Mouse (Mus musculus) cerebellum, postnatal 36 days (tissue): ENCODE measurements around the gene Zbtb21.

Experiments
- DNase-seq, 2 experiments: peaks; one replicate each; pipeline ENCODE4 v3.0.0; 2021 to 2022; ENCODE audit warnings: mixed read lengths in 2 of 2

Zbtb21 gene

DNA sequence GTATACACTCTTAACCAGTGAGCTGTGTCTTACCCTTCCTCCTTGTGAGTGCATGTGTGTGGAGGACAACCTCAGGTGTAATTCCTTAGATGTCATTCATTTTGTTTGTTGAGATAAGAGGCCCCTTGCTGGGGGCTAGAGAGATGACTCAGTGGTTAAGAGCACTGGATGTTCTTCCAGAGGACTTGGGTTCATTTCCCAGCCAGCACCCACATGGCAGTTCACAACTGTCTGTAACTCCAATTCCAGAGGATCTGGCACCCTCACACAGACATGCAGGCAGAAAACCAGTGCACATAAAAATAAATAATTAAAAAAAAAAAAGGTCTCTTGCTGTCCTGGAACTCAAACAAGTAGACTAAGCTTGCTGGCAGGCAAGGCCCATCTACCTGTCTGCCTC lies 20.6 kb downstream of the Zbtb21 start:
- no peak for DNase-seq

DNA sequence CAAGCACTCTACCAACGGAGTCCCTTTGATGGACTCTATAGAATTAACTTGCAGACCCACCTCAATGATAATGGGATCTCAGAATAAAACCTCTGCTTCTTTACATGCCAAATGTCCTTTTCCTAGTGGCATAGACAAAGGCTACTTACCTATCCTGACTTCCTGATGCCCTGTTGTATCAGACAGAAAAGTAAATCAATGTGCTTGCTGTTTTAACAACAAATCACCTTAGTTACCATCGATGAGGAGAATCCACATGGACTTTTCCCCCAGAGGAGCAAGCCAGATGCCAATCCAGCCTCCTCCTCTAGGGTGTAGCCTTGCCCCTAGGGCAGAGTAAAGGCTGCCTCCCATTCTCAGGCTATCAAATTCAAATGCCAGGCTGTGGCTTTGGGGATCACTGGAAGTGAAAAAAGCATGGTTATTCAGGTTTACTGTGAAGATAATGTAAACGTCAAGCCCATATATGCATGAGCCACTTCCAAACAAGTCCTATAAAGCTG lies 21.9 kb downstream of the Zbtb21 start:
- no peak for DNase-seq

DNA sequence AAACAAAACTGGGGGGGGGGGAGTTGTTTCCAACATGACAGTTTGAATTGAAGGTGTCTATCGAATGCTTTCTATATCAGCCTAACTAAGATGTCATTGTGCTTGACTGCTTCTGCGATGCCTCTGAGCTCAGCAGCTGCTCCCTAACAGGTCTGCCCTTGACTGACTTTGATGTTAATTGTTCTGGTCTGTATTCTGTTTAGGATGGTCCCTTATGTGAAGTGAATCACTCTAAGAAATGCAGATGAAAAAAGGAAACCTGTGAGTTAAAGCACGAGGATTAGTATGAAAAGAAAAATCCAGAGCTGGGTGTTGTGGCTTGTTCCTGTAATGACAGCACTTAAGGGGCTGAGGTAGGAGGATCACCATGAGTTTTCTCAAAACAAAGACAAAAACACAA lies 26.6 kb downstream of the Zbtb21 start:
- DNase-seq, result no peak

GRCm38 (mm10) chr16:97930231-97930630 lies 32.2 kb downstream of the Zbtb21 start:
- no peak for DNase-seq

GRCm38 (mm10) chr16:97929520-97929919 lies 32.9 kb downstream of the Zbtb21 start:
- no peak for DNase-seq

GRCm38 (mm10) chr16:97927331-97927938 lies 35.0 kb downstream of the Zbtb21 start:
- DNase-seq, result no peak

DNA sequence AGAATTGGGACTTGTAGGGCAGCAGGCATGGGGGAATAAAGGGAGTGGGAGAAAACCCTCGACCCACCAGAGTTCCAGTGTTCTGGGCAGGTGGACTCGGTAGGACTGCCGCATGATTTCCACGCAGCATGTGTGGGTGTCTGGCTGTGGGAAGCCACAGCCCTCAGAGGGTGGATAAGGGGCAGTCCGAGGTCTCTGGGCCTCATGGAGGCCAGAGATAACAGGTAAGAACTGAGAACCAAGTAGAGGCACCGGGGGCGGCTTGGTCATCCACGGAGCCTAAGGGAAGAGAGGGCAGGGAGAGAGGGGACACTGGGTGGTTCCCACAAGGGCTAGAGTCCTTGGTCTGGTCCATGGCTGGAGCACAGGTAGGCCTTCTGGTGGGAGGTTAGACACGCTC lies 36.0 kb downstream of the Zbtb21 start:
- no peak for DNase-seq

DNA sequence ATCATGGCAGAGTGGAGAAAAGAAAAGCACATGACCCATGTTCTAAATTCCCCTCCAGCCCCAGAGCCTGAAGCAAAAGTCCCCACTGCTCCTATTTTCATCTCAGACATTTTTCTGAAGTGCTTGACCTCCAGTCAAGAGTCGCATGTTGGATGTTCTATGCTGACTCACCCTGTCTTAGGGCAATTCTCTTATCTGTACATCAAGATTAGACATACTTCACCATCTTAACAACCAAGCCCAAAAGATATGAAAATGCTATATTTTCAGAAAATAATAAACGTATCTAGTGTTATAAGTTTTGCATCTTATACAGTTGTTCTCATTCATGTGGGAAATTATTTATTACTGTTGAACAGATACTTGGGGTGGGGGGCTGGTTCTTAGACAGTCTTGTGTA lies 36.7 kb downstream of the Zbtb21 start:
- DNase-seq, result no peak

- no peak for DNase-seq
These were observed 38.7 kb downstream of the Zbtb21 start for GRCm38 (mm10) chr16:97923700-97924099.

DNA sequence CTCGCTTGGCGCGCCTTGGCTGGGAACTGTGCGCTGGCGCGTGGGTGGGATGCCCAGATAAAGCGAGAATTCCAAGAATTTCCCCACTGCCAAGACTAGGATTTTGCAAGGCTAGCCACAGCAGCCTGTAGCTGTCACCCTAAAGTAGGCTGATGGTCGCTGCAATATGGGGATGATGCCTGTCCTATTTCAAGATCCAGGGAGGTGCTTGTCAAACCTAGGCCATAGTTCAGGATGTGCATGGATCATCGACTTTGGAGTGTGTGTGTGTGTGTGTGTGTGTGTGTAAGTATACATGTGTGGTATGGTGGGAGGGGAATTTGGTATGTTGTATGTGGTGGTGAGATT lies 39.7 kb downstream of the Zbtb21 start:
- DNase-seq, result no peak

DNA sequence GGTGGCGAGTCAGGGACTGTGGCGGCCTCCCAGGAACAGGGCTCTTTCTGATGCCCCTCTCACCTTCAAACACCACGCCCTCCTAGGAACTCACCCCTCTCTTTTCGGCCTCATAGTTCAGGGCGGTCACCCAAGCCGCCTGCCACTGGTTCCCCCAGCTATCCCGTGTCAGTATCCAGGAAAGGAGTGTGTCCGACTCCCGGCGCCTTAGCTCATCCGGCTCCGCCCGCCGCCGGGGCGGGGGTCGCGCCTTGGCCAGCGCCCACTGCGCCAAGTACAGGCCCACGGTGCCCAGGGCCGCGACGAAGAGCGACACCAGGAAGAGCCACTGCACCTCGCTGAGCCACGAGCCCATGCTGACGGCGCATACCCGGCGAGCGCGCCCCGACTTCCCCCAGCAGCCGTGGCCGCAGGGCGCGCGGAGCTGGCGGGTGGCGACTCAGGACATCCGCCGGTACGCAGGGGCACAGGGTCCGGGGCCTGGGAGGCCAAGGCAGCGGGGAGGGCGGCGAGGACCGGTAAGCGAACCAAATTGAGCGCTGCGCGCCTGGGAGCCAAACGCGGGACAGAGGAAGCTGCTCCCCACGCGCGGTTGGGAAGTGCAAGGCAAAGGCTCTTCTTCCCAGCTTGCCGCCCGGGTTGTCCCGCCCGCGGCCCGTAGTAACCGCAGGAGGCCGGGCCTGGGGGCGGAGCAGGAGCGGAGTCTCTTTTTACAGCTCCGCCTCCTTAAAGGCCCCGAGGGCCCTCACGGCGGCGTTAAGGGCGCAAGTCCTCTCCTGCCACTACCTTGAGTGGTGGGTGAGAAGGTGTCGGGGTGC lies 40.3 kb downstream of the Zbtb21 start:
- peak; percentile 87 to 89 for DNase-seq

DNA sequence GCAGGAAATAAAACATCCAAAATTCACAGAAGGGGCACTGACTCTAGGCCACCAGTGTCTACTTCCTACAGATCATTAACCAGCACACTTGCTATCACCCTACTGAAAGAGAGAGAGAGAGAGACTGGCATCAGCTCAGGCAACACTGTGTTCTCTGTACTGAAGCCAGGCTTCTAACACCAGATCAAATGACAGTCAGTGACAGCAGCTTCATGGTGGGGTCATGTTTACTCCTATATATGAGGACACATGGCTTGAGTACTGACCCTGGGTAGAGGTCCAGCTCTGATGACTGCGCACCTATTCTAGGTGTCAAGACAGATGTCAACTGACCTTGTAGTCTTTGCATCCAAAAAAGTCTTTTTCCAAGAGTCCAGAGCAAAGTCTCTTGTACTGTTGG lies 41.8 kb downstream of the Zbtb21 start:
- no peak for DNase-seq

DNA sequence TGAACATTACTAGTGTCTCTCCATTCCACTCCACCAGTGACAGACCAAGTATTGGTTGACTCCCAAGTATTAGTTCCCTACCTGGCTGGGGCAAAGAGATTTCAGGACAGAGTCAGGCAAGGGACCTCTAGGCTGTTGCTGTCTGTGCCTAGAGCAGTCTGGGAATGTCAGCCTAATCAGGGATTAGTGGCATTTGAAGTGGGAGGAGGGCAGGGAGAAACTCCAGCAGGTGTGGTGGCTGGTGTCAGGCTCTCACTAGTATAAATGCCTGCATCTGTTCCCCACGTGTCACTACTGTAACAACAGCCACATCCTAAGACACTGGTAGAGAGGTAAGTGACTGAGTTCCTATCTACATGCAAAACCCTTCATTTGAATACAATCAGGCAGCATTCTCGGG lies 42.6 kb downstream of the Zbtb21 start:
- no peak for DNase-seq

- no peak for DNase-seq
These were observed 49.5 kb downstream of the Zbtb21 start for GRCm38 (mm10) chr16:97912873-97913272.

GRCm38 (mm10) chr16:97909356-97909755 lies 53.1 kb downstream of the Zbtb21 start:
- peak in 1 of 2 experiments; percentile 7 for DNase-seq

DNA sequence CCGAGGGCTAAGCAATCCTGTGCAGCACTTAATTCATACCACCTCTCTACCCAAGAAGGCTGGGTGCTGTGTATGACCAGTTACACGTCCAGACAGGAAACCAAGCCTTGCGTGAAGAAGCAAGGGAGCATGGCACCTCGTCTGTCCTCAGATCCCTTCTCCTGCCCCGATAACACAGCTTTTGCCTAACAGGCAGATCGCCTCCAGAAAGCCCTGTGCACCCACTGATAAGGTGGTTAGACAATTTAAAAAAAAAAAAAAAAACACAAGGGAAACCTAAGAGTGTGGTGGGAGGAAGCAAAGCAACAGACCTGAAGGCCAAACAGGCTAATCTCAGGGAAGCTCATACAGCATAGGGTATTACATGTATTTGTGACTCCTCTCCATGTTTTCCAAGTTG lies 54.9 kb downstream of the Zbtb21 start:
- DNase-seq, result no peak

GRCm38 (mm10) chr16:97906337-97906736 lies 56.1 kb downstream of the Zbtb21 start:
- no peak for DNase-seq

DNA sequence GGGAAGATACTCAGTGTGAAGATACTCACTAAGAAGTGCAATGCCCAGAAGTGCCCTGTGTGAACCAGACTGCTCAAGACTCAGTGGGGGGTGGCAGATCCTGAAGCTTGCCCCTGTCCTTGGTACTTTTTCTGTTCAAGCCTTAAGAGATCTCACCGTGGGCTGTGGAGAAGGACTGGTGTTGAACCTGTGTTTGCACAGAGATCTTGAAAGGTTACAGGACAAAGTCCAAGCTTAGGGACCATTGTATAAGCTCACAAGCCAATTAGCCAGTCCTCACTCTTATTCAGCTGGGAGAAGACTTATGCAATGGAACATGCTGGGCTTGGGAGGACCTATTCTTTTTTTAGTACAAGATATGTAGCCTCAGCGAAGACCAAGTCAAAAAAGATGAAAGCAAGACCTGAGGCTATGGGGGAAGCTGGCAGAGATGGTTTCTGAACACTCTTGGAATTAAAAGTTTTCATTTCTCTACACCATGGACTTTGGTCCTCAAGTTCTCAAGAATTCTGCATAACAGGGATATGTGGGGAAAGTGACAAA lies 56.9 kb downstream of the Zbtb21 start:
- DNase-seq, result no peak

- DNase-seq, result no peak
These were observed 58.4 kb downstream of the Zbtb21 start for GRCm38 (mm10) chr16:97904035-97904434.

GRCm38 (mm10) chr16:97897346-97898024 lies 64.9 kb downstream of the Zbtb21 start:
- no peak for DNase-seq
